Mouse (Mus musculus): ENCODE measurements around the gene Rad51c.
"Not testable (repeated sequence)": the region's sequence is repeated elsewhere in the genome, so short reads cannot be mapped to it uniquely, and the experiment has no call there.

GRCm38 (mm10) chr11:87448476-87449199, 43.9 kb upstream of the Rad51c start:
- not testable (repeated sequence) for TF ChIP-seq MAZ (IDR thresholded peaks at IDR 0.05; ENCODE audit: low read depth, low read length); KAT2A (conservative IDR thresholded peaks at IDR 0.05; ENCODE audit: low read depth, low read length); CTCF (IDR thresholded peaks at IDR 0.05 in 2 of 3, conservative IDR thresholded peaks at IDR 0.05 in 1 of 3; ENCODE audit: control insufficient read depth in 1 of 3, insufficient read depth in 1 of 3, low read depth in 2 of 3, low read length in 3 of 3, poor library complexity in 1 of 3, severe bottlenecking in 1 of 3); MAX (IDR thresholded peaks at IDR 0.05; ENCODE audit: low read length); USF2 (IDR thresholded peaks at IDR 0.05; ENCODE audit: borderline replicate concordance in 1 of 2, insufficient read depth in 1 of 2, low read depth in 1 of 2, low read length in 2 of 2); USF1 (IDR thresholded peaks at IDR 0.05; ENCODE audit: low read depth, low read length); ZMIZ1 (IDR thresholded peaks at IDR 0.05; ENCODE audit: low read depth, low read length)
- TF ChIP-seq POLR2A (IDR thresholded peaks at IDR 0.05; ENCODE audit: control insufficient read depth in 1 of 2, insufficient read depth in 1 of 2, low read depth in 1 of 2, low read length in 2 of 2, poor library complexity in 1 of 2), result peak; percentile 99 to 100

Measured in MEL (cell line).